Comparison of ENCODE assay signal across 10 mouse cellular contexts in genomic region chr13:94144451-94144850, GRCm38 (mm10).
"Had no signal": no experiment of that assay in that cellular context is flagged by ENCODE, and none has a peak within 500 bp of the region (broad histone marks: within the 10 kb centered on the region; RNA-seq: fewer than 3 reads in every experiment).

No protein-coding gene starts in this region.

- ATAC-seq: liver, postnatal 0 days had no signal

- H3K4me1 ChIP-seq: liver, embryonic 13.5 days had no signal

- H3K27me3 ChIP-seq: liver, embryonic 13.5 days had no signal

- H3K4me2 ChIP-seq: liver, embryonic 13.5 days; neural tube, embryonic 12.5 days had no signal

- H3K27ac ChIP-seq: left cerebral cortex, adult 2 months; liver, embryonic 13.5 days; midbrain, embryonic 10.5 days; neural tube, embryonic 12.5 days; stomach, postnatal 0 days had no signal

- H3K4me3 ChIP-seq: left cerebral cortex, adult 2 months; liver, embryonic 13.5 days; midbrain, embryonic 10.5 days; neural tube, embryonic 12.5 days had no signal

- H3K9me3 ChIP-seq: liver, embryonic 13.5 days; midbrain, embryonic 10.5 days; neural tube, embryonic 12.5 days had no signal

- DNase-seq: liver; liver, embryonic 13.5 days; liver, postnatal 0 days; lung, postnatal 14 days; midbrain, embryonic 14.5 days; thymus, postnatal 4 days had no signal

- H3K36me3 ChIP-seq: liver, embryonic 13.5 days; midbrain, embryonic 10.5 days; neural tube, embryonic 12.5 days had no signal

- H3K9ac ChIP-seq: liver, embryonic 13.5 days; liver, postnatal 0 days; neural tube, embryonic 12.5 days had no signal
